Comparison of ENCODE assay signal across 8 mouse cellular contexts in the genomic region with DNA sequence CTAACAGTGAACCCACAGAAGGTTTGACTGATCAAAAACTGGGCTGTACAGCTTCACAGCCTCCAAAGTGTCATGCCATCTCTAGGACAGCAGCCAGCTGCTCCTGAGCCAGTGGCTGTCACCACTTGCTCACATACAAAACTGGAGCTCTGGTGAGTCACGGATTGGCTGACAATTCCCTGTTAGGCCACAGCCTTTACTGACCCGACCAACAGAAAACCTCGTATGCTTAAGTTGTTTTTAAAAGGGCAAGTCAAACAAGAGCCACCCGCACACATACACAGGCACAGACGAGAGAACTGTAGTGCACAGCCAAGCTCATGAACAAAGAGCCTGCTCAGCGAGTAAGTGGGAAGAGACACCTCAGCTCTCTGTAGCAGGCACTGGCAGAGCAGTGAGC. TPM values are rescaled to one million over a fixed set of nuclear protein-coding genes. Genes with fewer than 3 reads are reported as not detected.
A peak's percentile ranks its signal among the peaks of the same experiment; 100 is the strongest.
DNase-seq lines count a peak whose midpoint lies in the region; TF ChIP-seq lines count a peak whose summit lies in the region.

No protein-coding gene starts in this region.

- no peak for DNase-seq in layer of hippocampus, adult 2 months (ENCODE audit: low spot score in 2 of 2)
- DNase-seq in layer of hippocampus, adult 9-10 months (ENCODE audit: low spot score), result no peak
- DNase-seq in adrenal gland, postnatal 25 days, result peak; percentile 61
- peak; percentile 79 to 83 for DNase-seq in heart, adult 18-20 months
- DNase-seq in lung, postnatal 10 days, result peak; percentile 77
- DNase-seq in frontal cortex, adult 2 months (ENCODE audit: extremely low spot score in 1 of 2, low spot score in 1 of 2), result no peak
- no peak for DNase-seq in kidney, postnatal 14 days
- no peak for DNase-seq in right cerebral cortex, postnatal 4 days

- no peak overlapping the region for H3K4me3 ChIP-seq in layer of hippocampus, adult 2 months

- no peak for TF ChIP-seq CTCF in layer of hippocampus, adult 2 months (conservative IDR thresholded peaks at IDR 0.05)

- peak overlapping the region; percentile 63 for H3K27ac ChIP-seq in layer of hippocampus, adult 2 months

RNA-seq across cellular contexts. Expression of a gene that starts 40.6 kb away (rescaled TPM):
- total RNA-seq in layer of hippocampus, adult 2 months (2021), result 100 to 1,000 TPM; 143 to 145 TPM
- 201 and 220 TPM in 2 replicates for total RNA-seq in adrenal gland, postnatal 25 days (2021)
- 10 to 100 TPM; 93.0 to 99.0 TPM for total RNA-seq in heart, adult 18-20 months (2021)
- polyA plus RNA-seq in frontal cortex, adult 2 months (2012; rRNA removed), result 295 and 337 TPM in 2 replicates

RNA-seq across cellular contexts. Expression of a gene that starts 51.6 kb away (rescaled TPM):
- total RNA-seq in layer of hippocampus, adult 2 months (2021), result 1 to 10 TPM; 5.0 to 6.0 TPM
- total RNA-seq in adrenal gland, postnatal 25 days (2021), result 0.19 and 0.33 TPM in 2 replicates
- total RNA-seq in heart, adult 18-20 months (2021), result under 1 TPM; 0.07 to 0.23 TPM
- 7.9 and 9.6 TPM in 2 replicates for polyA plus RNA-seq in frontal cortex, adult 2 months (2012; rRNA removed)

Comparison
In these comparisons a context has a peak if more than half of its experiments do, and no peak if none do; other contexts are left out.
1. DNase-seq: peak in adrenal gland, postnatal 25 days (single experiment), heart, adult 18-20 months (2 of 2) and lung, postnatal 10 days (single experiment); none in layer of hippocampus, adult 2 months (0 of 2), layer of hippocampus, adult 9-10 months (single experiment), frontal cortex, adult 2 months (0 of 2), kidney, postnatal 14 days (single experiment) and right cerebral cortex, postnatal 4 days (single experiment).